Mouse (Mus musculus): ENCODE results near the gene Dynll2. TPM values are rescaled to one million over a fixed set of nuclear protein-coding genes. Genes with fewer than 3 reads are reported as not detected.
"Not testable (repeated sequence)": the region's sequence is repeated elsewhere in the genome, so short reads cannot be mapped to it uniquely, and the experiment has no call there.

Dynll2 gene
- polyA plus RNA-seq, 1 experiment = 91.2 TPM

DNA sequence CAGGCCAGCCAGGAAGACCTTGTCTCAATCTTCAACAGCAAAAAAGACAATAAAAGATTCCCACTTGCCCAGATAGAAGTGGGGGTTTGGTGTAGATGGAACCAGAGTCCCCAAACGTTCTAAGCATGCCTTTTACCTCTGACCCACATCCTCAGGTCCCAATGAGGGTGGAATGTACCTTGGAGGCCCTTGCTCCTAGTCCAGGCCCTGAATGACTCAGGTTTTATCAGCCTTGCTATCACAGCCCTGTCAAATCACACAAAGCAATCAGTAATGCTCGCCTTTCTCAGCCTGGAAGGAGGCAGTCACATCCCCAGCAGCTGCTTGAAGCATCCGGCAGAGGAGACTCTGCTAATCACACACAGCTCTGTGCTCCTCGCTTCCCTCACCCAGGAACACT is 15.4 kb upstream of the Dynll2 start:
- TF ChIP-seq POLR2A (IDR thresholded peaks at IDR 0.05; ENCODE audit: borderline replicate concordance, extremely low read depth, low read depth, low read length) (no peak), CTCF (IDR thresholded peaks at IDR 0.05; ENCODE audit: insufficient read depth, low read length) (no peak)
- no peak for DNase-seq
- no peak overlapping the region for H3K4me3 ChIP-seq (replicated peaks; ENCODE audit: extremely low read depth, low read depth, low read length)
- WGBS = 59% methylated on average over 4 of the region's 4 CpGs
- no peaks in the 10 kb centered on the region for H3K4me1 ChIP-seq (ENCODE audit: control insufficient read depth, insufficient read depth, low read length)

- WGBS = 86% methylated on average over 5 of the region's 5 CpGs
- TF ChIP-seq CTCF (IDR thresholded peaks at IDR 0.05; ENCODE audit: insufficient read depth, low read length) = 0 out of 2 replicates have a peak, but pooled peaks have one; percentile 8
- no peak for TF ChIP-seq POLR2A (IDR thresholded peaks at IDR 0.05; ENCODE audit: borderline replicate concordance, extremely low read depth, low read depth, low read length)
- H3K4me3 ChIP-seq (replicated peaks; ENCODE audit: extremely low read depth, low read depth, low read length) = no peak overlapping the region
- no peak for DNase-seq
- H3K4me1 ChIP-seq (ENCODE audit: control insufficient read depth, insufficient read depth, low read length) = no peaks in the 10 kb centered on the region
Measured at GRCm38 (mm10) chr11:87999751-88000150, 12.4 kb upstream of the Dynll2 start.

DNA sequence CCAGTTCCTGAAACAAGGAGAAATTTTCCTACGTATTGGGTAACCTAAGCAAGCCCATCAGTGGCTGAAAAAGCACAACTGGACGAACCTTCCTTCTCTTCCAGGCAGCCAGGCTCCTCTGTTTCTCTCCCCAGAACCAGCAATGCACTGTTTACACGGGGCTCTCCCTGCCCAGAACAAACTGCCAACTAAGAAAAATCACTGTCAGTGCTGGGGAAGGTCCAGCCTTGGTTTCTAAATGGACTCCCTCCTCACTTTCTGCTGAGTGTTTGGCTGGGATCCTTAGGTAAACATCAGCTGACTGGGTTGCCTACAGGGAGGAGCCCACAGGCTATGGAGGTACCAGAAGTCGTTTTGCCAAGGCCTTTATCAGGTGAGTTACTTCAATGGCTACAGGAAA is 4.5 kb upstream of the Dynll2 start:
- no peak overlapping the region for H3K4me3 ChIP-seq (replicated peaks; ENCODE audit: extremely low read depth, low read depth, low read length)
- no peak for DNase-seq
- TF ChIP-seq POLR2A (IDR thresholded peaks at IDR 0.05; ENCODE audit: borderline replicate concordance, extremely low read depth, low read depth, low read length) (no peak), CTCF (IDR thresholded peaks at IDR 0.05; ENCODE audit: insufficient read depth, low read length) (no peak)
- 35% methylated on average over 4 of the region's 4 CpGs for WGBS
- no peaks in the 10 kb centered on the region for H3K4me1 ChIP-seq (ENCODE audit: control insufficient read depth, insufficient read depth, low read length)

- 60% methylated on average over 11 of the region's 11 CpGs for WGBS
- H3K4me3 ChIP-seq (replicated peaks; ENCODE audit: extremely low read depth, low read depth, low read length) = peak overlapping the region; percentile 92
- no peak for DNase-seq
- TF ChIP-seq CTCF (IDR thresholded peaks at IDR 0.05; ENCODE audit: insufficient read depth, low read length) (no peak), POLR2A (IDR thresholded peaks at IDR 0.05; ENCODE audit: borderline replicate concordance, extremely low read depth, low read depth, low read length) (no peak)
- H3K4me1 ChIP-seq (ENCODE audit: control insufficient read depth, insufficient read depth, low read length) = peaks cover 5% of the 10 kb centered on the region
Measured at GRCm38 (mm10) chr11:87987861-87988260, 528 bp upstream of the Dynll2 start.

DNA sequence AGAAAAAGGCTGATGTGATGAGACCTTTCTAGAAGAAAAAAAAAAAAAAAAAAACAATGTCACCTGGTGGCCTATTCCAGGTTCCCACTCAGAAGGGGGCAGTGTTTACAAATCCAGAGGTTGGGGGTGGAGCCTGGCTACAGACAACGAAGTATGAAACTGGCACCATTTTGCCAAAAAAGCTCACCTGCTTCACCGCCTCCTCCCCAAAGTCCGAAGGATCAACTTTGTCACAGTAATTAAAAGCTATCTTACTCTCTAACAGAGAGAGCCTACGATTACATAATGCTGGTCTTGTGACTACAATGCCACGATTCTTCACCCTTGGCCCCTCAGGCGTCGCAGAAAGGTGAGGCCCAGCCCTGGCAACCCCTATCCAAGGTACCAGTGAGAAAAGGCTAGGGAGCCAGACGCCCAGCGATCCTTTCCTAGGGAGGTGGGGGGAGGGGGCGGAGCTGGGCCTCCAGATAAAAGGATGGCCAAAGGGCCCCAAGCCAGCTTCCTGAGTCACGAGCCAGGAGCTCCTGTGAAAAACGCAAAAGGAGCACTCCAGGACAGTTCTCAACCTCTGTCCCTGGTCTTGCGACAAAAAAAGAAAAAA is 1.1 kb downstream of the Dynll2 start:
- 7% methylated on average over 13 of the region's 13 CpGs for WGBS
- peak; percentile 60 for DNase-seq
- Histone ChIP-seq H3K4me3 (replicated peaks; ENCODE audit: extremely low read depth, low read depth, low read length) (peak overlapping the region; percentile 73), H3K4me1 (ENCODE audit: control insufficient read depth, insufficient read depth, low read length) (peaks cover 5% of the 10 kb centered on the region)
- no peak for TF ChIP-seq CTCF (IDR thresholded peaks at IDR 0.05; ENCODE audit: insufficient read depth, low read length)
- peak; percentile 35; the same call in 1 of the 2 replicates for TF ChIP-seq POLR2A (IDR thresholded peaks at IDR 0.05; ENCODE audit: borderline replicate concordance, extremely low read depth, low read depth, low read length)

GRCm38 (mm10) chr11:87985643-87986042 is 1.7 kb downstream of the Dynll2 start:
- 41% methylated on average over 9 of the region's 9 CpGs for WGBS
- H3K4me3 ChIP-seq (replicated peaks; ENCODE audit: extremely low read depth, low read depth, low read length) = no peak overlapping the region
- H3K4me1 ChIP-seq (ENCODE audit: control insufficient read depth, insufficient read depth, low read length) = peaks cover 5% of the 10 kb centered on the region
- DNase-seq = no peak
- TF ChIP-seq POLR2A (IDR thresholded peaks at IDR 0.05; ENCODE audit: borderline replicate concordance, extremely low read depth, low read depth, low read length) (no peak), CTCF (IDR thresholded peaks at IDR 0.05; ENCODE audit: insufficient read depth, low read length) (no peak)

DNA sequence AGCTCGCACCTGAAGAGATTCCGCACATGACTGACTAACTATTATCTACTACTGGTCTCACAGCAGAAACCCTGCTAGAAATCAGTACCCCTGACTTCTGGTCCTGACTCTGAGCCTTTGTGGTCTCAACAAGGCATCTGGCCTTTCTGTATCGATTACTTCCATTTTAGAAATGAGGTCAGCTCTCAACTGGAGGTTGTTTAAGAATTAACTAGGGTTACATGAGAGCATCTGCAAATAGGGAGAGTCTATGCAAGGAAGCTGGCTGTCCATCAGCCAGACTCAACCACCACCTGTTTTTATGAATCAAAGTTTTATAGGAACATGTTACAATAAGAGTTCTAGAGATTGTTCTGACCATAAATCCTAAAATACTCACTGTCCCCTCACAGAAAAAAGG is 2.8 kb downstream of the Dynll2 start:
- WGBS = 81% methylated on average over 3 of the region's 3 CpGs
- H3K4me1 ChIP-seq (ENCODE audit: control insufficient read depth, insufficient read depth, low read length) = peaks cover 5% of the 10 kb centered on the region
- H3K4me3 ChIP-seq (replicated peaks; ENCODE audit: extremely low read depth, low read depth, low read length) = no peak overlapping the region
- no peak for TF ChIP-seq POLR2A (IDR thresholded peaks at IDR 0.05; ENCODE audit: borderline replicate concordance, extremely low read depth, low read depth, low read length)
- TF ChIP-seq CTCF (IDR thresholded peaks at IDR 0.05; ENCODE audit: insufficient read depth, low read length) = no peak
- no peak for DNase-seq

GRCm38 (mm10) chr11:87978905-87979304 is 8.4 kb downstream of the Dynll2 start:
- no peak for DNase-seq
- Histone ChIP-seq H3K4me3 (replicated peaks; ENCODE audit: extremely low read depth, low read depth, low read length) (no peak overlapping the region), H3K4me1 (ENCODE audit: control insufficient read depth, insufficient read depth, low read length) (0 out of 2 replicates have a peak, but pooled peaks cover 3% of the 10 kb centered on the region)
- TF ChIP-seq POLR2A (IDR thresholded peaks at IDR 0.05; ENCODE audit: borderline replicate concordance, extremely low read depth, low read depth, low read length) = no peak
- no peak for TF ChIP-seq CTCF (IDR thresholded peaks at IDR 0.05; ENCODE audit: insufficient read depth, low read length)
- 69% methylated on average over 4 of the region's 4 CpGs for WGBS

- WGBS = 87% methylated on average over 8 of the region's 8 CpGs
- not testable (repeated sequence) for DNase-seq; H3K4me3 ChIP-seq (replicated peaks; ENCODE audit: extremely low read depth, low read depth, low read length); H3K4me1 ChIP-seq (ENCODE audit: control insufficient read depth, insufficient read depth, low read length)
Measured at GRCm38 (mm10) chr11:87977021-87977420, 10.3 kb downstream of the Dynll2 start.

- DNase-seq = no peak
- 13% methylated on average over 11 of the region's 11 CpGs for WGBS
- TF ChIP-seq POLR2A (IDR thresholded peaks at IDR 0.05; ENCODE audit: borderline replicate concordance, extremely low read depth, low read depth, low read length) (no peak), CTCF (IDR thresholded peaks at IDR 0.05; ENCODE audit: insufficient read depth, low read length) (peak; percentile 73)
- no peak overlapping the region for H3K4me3 ChIP-seq (replicated peaks; ENCODE audit: extremely low read depth, low read depth, low read length)
- 0 out of 2 replicates have a peak, but pooled peaks cover 3% of the 10 kb centered on the region for H3K4me1 ChIP-seq (ENCODE audit: control insufficient read depth, insufficient read depth, low read length)
Measured at GRCm38 (mm10) chr11:87974477-87975181, 12.7 kb downstream of the Dynll2 start.

Data from lung, adult 2 months (tissue).